Mouse (Mus musculus) spleen, adult 2 months (tissue): ENCODE results near the gene Gne. TPM values are rescaled to one million over a fixed set of nuclear protein-coding genes. Genes with fewer than 3 reads are reported as not detected.

Experiments used
- DNase-seq, 2 experiments: peaks; one replicate each; pipeline versions ENCODE4 v3.0.0 to v3.0.0-alpha.2; 2012 to 2021; ENCODE audit warnings: low spot score in 2 of 2, low read depth in 1 of 2
- H3K27ac ChIP-seq: fragments of 200-500 bp; 2 replicates; pipeline ENCODE4 v1.5.1; 2012; ENCODE audit warnings: low read length, inconsistent platforms; ENCODE audit not compliant: insufficient read depth
- H3K27me3 ChIP-seq: fragments of 200-500 bp; 2 replicates; pipeline ENCODE4 v1.6.1; 2012; ENCODE audit warnings: mild to moderate bottlenecking, moderate library complexity, low read length, inconsistent platforms; ENCODE audit not compliant: control insufficient read depth, insufficient read depth
- H3K36me3 ChIP-seq: fragments of 200-500 bp; 2 replicates; pipeline ENCODE4 v1.6.1; 2012; ENCODE audit warnings: mild to moderate bottlenecking, low read length, inconsistent platforms; ENCODE audit not compliant: control insufficient read depth, insufficient read depth
- H3K4me1 ChIP-seq: fragments of 200-500 bp; 2 replicates; pipeline ENCODE4 v1.6.1; 2011; ENCODE audit warnings: inconsistent platforms; ENCODE audit not compliant: control insufficient read depth, insufficient read depth, insufficient read length
- H3K4me3 ChIP-seq: fragments of 200-500 bp; 2 replicates; pipeline ENCODE4 v1.5.1; 2011; ENCODE audit warnings: mild to moderate bottlenecking, inconsistent platforms; ENCODE audit not compliant: insufficient read depth, insufficient read length; ENCODE audit errors: extremely low read depth
- CTCF ChIP-seq: fragments of 200-500 bp; IDR thresholded peaks from 2 replicates; pipeline ENCODE4 v1.5.1; 2011; ENCODE audit warnings: mild to moderate bottlenecking, inconsistent platforms; ENCODE audit not compliant: insufficient read depth, insufficient read length, insufficient replicate concordance; ENCODE audit errors: extremely low read depth
- POLR2A ChIP-seq: fragments of 200-500 bp; IDR thresholded peaks from 2 replicates; pipeline ENCODE4 v1.6.1; 2011; ENCODE audit warnings: low read depth, low read length, inconsistent platforms
- WGBS: fragments of 180-500 bp; shearing (Covaris S2); methylation state at CpG from one replicate; pipeline ENCODE4 v1.1.7; 2018; 5-methylcytosine and 5-hydroxymethylcytosine counted together
- polyA plus RNA-seq: library from polyadenylated mRNA; depleted of rRNA; stranded (reverse); fragments of >200 nt; gene quantifications from 2 replicates; pipeline ENCODE4 v1.2.3, GENCODE M21; 2012

Gene Gne
- polyA plus RNA-seq, 1 experiment: 21.8 TPM

DNA sequence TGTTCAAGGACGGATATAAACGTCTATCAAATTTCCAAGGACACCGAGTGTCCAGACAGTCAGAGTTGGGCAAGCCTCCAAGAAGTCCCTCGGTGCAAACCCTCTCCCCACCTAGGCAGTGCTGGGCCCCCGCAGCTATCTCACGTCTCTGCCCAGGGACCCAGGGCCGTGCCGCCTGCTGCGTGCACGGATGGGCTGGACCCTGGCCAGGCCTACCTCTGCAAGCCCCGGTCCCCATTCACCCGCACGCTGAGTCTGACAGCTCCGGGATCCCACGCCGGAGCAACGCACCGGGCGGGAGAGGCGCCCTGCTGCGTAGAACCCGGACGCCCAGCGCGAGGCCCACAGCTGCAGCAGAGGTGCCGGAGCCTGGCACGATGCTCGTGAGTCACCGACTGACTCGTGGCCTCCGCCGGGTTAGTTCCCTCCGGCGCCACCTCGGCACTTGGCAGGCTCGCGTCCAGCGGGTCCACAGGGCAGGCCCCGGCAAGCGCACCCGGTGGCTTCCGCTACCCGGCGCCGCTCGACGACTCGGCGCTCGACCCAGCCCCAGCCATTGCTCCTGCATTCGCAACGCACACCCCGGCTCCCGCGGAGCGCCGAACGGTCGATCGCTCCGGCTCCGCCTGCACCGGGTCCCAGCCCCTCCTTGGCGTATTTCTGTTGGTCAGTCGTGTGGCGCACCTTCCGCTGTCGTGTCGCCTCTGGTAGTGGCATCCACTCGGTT is 11.7 kb downstream of the Gne start:
- H3K27ac ChIP-seq: peak overlapping the region; percentile 85
- no peak for TF ChIP-seq CTCF
- peak; percentile 20; the same call in 1 of the 2 replicates for TF ChIP-seq POLR2A
- peak; percentile 67 to 93 for DNase-seq
- peaks cover 13% of the 10 kb centered on the region; the same call in 1 of the 2 replicates for H3K4me1 ChIP-seq
- H3K27me3 ChIP-seq: no peaks in the 10 kb centered on the region
- no peaks in the 10 kb centered on the region for H3K36me3 ChIP-seq
- WGBS: under 1% methylated on average over 70 of the region's 70 CpGs
- H3K4me3 ChIP-seq: peak overlapping the region; percentile 79

DNA sequence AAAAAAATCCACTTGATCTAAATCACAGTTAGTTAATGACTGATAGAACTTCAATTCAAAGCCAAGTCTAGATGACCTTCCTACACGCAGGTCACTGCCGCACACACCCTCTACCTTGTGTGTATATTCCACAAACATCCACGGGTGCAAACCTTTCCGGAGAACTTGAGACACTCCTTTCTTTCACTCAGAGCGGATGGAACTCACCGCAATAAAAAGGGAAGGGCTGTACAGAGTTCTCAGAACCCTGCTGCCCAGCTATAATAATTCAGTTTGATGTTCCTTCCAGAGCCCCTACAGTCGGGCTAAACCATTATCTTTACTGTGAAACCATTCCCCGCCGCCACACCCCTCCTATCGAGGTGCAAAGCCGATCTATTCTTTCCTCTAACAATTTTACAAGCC is 12.2 kb downstream of the Gne start:
- WGBS: 1% methylated on average over 11 of the region's 11 CpGs
- peak overlapping the region; percentile 79 for H3K4me3 ChIP-seq
- no peaks in the 10 kb centered on the region for H3K36me3 ChIP-seq
- TF ChIP-seq POLR2A (no peak), CTCF (no peak)
- peaks cover 13% of the 10 kb centered on the region; the same call in 1 of the 2 replicates for H3K4me1 ChIP-seq
- no peak for DNase-seq
- H3K27me3 ChIP-seq: no peaks in the 10 kb centered on the region
- H3K27ac ChIP-seq: no peak overlapping the region

DNA sequence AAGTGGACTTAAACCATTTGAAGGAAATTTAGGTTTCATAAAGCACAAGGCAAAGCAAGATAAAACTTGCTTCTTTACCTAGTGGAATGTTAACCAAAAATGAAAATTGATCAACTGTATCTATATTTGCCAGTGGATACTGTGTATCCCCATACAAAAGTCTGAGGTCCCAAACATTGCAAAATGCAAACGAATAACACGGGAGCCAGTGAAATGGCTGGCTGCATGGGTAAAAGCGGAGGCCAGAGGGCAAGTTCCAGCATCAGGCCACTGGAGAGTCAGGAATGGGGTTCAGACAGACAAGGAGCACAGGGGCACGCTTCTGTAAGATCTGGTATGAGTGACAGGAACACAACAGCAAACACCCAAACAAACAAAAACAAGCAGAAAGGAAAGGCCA is 13.3 kb downstream of the Gne start:
- no peak for DNase-seq
- Histone ChIP-seq H3K4me1 (peaks cover 13% of the 10 kb centered on the region; the same call in 1 of the 2 replicates), H3K36me3 (no peaks in the 10 kb centered on the region), H3K4me3 (no peak overlapping the region), H3K27me3 (no peaks in the 10 kb centered on the region), H3K27ac (no peak overlapping the region)
- TF ChIP-seq POLR2A (no peak), CTCF (no peak)
- WGBS: 84% methylated on average over 4 of the region's 4 CpGs

DNA sequence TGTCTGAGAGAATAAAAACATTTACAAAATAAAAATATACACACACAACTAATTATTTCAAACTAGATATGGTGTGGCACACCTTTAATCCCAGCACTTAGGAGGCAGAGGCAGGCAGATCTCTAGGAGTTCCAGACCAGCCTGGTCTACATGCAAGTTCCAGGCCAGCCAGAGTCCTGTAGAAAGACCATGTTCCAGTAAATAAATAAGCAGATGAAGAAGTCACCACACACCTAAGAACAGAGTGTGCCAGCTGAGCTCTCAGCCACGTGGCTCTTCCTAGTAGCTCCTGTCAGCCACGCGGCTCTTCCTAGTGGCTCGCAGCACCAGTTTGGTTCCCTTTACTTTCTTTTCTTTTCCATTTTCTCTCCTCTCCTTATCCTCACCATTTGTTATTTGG is 14.6 kb downstream of the Gne start:
- Histone ChIP-seq H3K36me3 (no peaks in the 10 kb centered on the region), H3K4me3 (no peak overlapping the region), H3K27ac (no peak overlapping the region), H3K27me3 (no peaks in the 10 kb centered on the region), H3K4me1 (peaks cover 13% of the 10 kb centered on the region; the same call in 1 of the 2 replicates)
- TF ChIP-seq POLR2A: no peak
- no peak for TF ChIP-seq CTCF
- WGBS: 89% methylated on average over 4 of the region's 4 CpGs
- DNase-seq: no peak

DNA sequence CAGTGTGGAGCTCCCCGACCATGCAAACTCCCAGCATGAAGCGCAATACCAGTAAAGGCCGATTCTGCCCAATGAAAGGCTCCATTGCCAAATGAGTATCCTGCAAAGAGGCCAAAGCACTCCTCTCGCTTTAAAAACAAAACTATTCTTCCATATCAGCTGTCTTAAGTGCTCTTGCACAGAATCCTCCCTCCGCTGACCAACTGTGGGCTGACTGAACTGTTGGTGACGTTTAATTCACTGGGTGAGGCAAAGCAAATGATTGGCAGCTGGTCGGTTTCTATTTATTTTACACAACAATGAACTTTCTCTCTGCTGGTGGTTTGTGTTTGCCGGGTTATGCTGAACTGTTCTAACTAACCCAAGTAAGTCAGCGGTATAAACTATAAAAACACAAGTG is 15.2 kb downstream of the Gne start:
- TF ChIP-seq POLR2A (no peak), CTCF (no peak)
- DNase-seq: no peak
- Histone ChIP-seq H3K27me3 (no peaks in the 10 kb centered on the region), H3K4me1 (peaks cover 10% of the 10 kb centered on the region; the same call in 1 of the 2 replicates), H3K36me3 (no peaks in the 10 kb centered on the region), H3K4me3 (no peak overlapping the region), H3K27ac (no peak overlapping the region)
- WGBS: 61% methylated on average over 9 of the region's 9 CpGs

DNA sequence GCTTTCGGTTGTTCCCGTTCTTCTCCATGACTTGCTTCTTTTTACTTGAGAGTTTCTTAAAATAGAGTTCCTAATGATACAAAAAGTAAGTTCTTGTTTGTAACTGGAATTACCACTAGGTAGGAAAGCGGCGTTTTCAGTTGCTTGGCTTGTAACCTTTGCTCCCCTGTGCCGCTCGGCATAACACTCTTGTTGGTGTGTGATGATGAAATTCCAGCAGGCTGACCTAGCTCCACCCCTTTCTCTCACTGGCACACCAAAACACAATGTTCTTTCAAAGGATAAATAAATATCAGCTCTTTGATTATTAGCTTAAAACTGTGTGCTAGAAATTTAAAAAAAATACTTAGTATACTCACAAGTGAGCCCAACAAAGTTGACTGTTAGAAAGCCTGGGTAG is 17.1 kb downstream of the Gne start:
- Histone ChIP-seq H3K4me3 (no peak overlapping the region), H3K27ac (no peak overlapping the region), H3K4me1 (peaks cover 4% of the 10 kb centered on the region; the same call in 1 of the 2 replicates), H3K27me3 (no peaks in the 10 kb centered on the region), H3K36me3 (0 out of 2 replicates have a peak, but pooled peaks cover 2% of the 10 kb centered on the region)
- no peak for TF ChIP-seq CTCF
- no peak for TF ChIP-seq POLR2A
- no peak for DNase-seq
- WGBS: 94% methylated on average over 6 of the region's 6 CpGs

DNA sequence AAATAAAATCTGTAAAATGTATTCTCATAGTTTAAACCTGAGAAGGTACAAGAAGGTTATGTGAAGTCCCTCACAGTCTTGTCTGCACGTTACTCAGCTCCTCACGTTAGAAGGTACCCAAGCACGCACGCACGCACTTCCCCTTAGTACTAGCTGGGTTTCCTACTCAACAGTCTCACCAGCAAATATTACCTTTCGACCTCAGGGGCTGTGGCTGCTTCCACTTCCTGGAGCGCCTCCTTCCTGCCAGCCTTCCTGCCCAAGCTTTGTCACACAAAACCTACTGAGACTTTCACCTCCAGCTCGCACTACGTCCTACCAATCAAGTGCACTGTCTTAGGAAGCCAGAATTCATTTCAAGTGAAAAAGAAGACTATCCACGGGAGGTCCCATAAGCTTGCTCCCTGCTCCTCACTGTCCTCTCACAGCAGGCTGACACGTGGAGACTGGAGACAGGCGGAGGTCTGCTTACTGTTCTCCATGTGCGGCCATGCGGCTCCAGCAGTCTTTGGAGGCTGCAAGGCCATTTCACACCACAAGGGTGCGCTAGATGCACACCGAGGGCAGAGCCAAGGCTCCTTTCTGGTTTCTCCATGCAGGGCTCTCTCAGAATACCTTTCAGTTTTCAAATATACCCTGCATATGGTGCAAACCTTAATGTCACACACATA is 18.5 kb downstream of the Gne start:
- Histone ChIP-seq H3K4me3 (peak overlapping the region; percentile 35; the same call in 1 of the 2 replicates), H3K36me3 (0 out of 2 replicates have a peak, but pooled peaks cover 2% of the 10 kb centered on the region), H3K27me3 (no peaks in the 10 kb centered on the region), H3K4me1 (no peaks in the 10 kb centered on the region), H3K27ac (peak overlapping the region; percentile 66)
- 4% methylated on average over 16 of the region's 16 CpGs for WGBS
- peak; percentile 78 to 90 for DNase-seq
- TF ChIP-seq POLR2A (no peak), CTCF (peak; percentile 98)
